Mouse (Mus musculus) monocyte, adult 2 months (primary cell): ENCODE data around the gene Cd5.

ENCODE experiments used
- DNase-seq, 2 experiments: peaks; one replicate each; pipeline ENCODE4 v3.0.0; 2022; ENCODE audit warnings: low spot score in 2 of 2, low read depth in 1 of 2

The Cd5 gene

DNA sequence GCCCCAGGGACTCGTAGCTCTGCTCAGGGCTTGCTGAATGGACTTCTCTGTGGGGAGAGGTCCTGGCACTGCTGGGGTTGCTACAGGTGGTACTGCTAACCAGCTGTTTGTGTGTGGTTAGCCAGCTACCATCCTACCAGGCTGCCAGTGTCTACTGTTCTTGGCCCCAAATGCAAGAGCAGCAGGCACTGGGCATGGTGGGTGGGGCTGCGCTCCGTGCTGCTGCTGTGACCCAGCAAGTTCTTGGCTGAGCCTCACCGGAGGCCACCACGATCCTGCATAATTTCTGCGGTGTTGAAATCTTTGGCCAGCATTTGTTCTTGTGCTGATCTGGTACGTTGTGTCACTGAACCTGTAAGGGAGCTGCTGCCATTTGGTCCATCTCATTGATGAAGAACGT is 35.3 kb downstream of the Cd5 start:
- no peak for DNase-seq

DNA sequence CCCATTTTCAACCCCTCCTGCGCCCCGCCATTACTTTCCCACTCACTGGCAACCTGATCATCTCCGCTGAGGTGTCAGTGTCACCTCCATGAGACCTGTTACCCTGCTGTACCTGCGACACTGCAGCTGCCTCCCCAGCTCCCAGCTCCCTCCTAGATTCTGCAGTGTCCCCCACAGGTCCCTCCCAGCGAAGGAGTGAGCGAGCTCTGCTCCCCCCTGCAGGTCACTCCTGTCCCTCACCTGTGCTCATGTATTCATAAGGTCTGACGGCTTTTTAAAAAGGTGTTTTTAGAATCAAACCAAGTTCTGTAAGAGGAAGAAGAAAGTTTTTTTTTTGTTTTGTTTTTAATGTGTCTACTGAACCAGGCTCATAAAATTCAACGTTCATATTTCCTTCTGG is 36.7 kb downstream of the Cd5 start:
- no peak for DNase-seq

DNA sequence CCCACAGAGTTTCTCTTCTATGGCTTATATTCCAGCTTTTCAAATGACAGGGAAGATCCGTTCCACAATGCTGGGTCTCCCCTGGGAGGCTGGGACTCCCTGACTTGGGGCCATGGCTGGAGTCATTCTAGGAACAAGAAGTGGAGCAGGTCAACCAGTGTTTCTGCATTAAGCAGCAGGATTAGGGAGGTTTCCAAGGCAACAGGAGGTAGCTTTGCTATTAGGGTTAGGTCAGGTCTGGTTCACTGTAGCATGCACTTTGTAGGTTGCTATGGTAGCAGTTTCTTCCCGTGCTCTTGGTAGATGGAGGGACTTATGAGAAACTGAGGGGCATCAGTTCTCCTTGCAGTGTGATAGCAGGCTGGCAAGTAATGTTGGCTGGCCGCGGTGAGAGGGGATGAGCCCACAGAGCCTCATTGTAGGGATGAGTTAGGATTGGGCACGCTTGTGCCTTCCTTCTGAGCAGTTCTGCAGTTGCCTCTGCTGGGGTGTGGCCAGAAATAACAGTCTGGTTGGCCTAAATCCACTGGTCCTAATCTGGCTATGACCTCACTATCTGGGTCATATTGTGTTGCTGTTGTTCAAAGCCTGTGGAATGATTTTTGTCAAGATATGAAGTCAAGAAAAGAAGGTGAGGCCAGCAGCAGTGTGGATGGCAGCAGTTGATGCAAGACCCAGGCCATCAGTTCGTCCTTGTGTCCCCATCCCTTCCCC is 37.6 kb downstream of the Cd5 start:
- no peak for DNase-seq

DNA sequence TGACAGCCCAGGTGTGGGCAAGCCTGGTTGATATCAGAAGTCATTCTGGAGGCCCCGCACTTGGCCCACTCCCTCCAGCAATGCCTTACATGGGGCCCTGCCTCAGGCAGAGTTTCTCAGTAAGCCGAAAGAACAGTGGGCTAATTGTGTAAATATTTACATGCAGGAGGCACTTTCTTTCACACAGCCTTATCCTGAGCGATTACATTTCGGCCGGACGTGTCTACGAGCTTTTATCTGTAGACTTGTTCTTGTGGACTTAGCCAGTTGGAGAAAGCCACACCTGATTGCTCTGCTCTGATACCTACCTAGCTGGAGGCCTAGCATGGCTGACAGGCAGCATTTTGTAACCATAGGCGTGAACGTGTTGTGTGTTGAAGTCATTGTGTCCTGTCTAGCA is 39.0 kb downstream of the Cd5 start:
- DNase-seq: no peak

DNA sequence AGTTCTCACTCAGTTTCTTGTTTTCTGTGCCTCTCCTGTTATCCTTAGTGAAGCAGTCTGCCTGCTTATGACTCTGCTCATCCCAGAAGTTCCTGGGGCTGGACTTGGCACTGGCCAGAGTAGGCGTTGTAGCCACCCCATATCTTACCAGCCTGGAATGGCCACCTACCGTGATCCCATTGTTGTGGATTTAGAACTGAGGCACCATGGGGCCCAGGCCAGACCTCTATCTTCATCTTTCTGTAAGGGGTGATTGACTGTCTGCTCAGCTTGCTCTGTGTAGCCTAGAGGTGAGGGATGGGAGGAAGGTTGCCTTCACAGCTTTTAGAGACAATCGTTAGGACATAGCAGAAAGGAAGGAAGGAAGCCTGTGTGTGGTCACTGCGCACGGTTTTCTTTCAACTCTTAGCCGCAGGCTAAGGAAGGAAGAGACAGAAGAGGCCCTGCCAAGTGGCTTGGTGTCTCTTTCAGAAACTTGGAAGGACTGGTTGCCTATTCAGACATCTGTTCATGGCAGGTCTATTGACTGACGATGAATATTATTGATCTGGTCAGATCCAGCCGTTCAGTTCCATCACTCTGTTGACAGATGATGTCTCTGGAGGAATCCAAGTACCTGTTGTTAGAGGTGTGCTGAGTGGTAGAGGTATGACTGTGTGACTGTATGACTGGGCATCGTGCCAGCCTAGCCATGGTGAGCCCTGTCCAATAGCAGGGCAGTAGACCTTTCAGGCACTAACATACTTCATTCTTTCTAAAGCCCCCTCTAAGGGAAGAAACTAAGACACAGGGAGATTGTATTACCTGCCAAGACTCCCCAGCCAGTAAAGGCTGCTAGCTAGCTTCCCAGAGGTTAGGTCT is 40.4 kb downstream of the Cd5 start:
- DNase-seq: no peak

DNA sequence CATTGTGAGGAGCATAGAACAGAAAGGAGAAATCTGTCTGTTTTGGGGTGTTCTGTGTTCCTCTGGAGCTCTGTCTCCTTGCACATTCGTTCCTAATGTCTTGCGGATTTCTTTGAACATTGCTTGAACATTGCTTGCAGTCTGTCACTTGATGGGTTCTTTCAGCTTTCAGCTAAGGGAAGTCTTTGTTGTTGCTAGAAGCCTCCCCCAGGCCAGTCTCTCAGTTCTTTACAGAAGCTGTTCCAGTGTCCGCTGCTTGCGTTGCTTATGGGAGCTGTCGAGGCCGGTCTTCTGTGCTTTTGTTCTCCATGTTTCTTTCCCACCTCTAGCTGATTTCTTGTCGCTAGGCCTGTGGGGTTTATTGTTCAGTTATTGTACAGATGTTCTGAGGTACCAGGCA is 43.0 kb downstream of the Cd5 start:
- no peak for DNase-seq

DNA sequence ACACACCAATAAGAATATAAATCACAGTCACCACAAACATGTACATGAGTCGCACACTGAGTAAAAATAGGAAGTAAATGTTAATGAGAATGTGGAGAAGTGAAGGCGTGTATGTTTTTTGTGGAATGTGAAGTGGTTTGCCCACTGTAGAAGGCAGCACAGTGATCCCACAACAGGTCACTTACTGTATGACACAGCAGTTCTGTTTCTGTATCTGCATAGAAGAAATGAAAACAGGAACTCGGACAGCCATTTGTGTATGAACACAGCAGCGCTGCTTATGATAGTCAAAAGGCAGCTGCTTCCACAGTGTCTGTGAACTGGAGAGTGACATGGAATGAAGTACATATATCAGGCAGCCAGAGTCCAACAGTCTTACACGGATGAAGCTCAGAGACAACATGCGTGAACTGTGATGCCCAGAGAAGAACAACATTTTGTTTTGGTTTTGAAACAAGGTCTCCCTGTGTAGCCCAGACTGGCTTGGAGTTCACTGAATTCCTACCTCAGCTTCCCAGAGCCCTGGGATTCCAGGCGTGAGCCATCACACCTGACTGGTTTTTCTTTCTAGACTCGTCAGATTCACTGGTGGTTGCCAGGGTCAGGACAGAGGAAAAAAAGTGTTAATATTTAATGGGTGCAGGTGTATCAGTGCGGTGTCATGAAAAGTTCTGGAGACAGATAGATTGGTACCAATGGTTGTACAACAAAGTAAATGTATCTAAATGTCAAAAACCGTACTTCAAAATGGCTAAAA is 44.7 kb downstream of the Cd5 start:
- DNase-seq: peak; percentile 45 to 50

DNA sequence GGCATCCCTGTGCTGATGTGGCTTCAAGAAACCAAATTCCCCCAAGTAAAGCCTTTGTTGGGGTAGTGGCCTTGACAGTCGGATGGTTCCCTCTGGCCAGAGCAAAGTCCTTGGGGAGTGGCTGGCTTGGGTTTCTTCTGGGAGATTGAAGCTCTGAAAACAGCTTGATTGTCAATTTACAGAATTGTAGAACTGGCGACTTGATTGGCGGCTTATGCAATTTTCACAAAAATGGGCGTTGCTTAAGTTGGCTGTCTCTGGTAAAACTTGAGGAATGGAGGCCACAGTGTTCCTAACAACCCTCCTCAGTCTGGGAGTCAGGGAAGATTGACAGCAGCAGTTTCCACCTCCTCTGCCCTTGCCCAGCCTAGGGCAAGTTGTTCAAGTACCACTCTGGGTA is 46.4 kb downstream of the Cd5 start:
- no peak for DNase-seq

DNA sequence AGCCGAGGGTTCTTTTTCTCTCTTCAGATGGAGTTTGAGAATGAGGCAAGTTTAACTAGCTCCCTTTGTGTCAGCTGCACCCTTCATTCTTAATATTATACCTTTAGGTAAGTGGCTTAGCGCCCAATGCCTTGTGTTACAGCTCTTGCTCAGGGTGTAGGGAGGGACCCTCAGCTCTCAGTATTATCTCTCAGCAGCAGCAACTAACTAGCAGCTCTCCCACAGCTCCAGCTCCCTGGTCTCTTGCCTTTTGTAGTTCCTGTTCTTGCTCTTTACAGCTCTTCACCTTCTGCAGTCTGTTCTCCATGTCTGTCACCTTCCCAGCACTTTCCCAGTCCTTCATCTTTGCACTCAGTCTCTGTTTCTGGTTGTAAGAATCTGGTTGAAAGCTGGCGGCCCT is 47.1 kb downstream of the Cd5 start:
- no peak for DNase-seq

DNA sequence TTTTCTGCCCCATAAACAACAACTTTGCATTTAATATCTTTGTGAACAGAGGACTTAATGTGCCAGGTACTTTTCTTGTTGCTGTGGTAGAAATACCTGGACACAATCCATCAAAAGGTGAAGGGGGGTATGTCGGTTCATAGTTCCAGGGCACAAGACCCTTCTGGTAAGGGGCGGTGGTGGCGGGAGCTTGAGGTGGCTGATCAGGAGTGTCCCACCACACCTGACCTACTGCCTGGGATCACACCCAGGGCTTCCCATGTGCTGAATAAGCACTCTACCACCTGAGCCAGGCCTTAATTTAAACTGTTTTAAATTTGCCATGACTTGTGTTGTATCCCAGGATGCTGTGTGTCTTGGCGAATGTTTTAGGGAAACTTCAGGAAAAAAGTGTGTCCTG is 47.7 kb downstream of the Cd5 start:
- DNase-seq: no peak

DNA sequence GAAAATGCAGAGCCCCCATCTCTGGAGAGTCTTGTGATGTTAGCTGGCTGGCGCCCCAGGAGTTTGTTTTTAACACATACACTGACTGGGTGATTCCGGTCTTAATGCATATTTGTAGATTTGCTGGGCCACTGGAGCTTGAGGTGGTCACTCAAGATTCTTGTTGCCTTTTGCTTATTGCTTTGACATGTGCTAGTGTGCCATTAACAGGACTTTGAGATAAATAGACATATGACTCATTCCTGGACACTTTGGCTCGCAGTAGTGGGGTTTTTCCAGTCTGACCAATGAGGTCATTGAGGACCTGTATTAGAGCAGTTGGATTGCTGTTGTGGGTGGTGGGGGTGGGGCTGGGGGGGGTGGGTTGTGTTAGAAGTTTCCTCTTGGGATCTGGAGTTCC is 48.5 kb downstream of the Cd5 start:
- no peak for DNase-seq

DNA sequence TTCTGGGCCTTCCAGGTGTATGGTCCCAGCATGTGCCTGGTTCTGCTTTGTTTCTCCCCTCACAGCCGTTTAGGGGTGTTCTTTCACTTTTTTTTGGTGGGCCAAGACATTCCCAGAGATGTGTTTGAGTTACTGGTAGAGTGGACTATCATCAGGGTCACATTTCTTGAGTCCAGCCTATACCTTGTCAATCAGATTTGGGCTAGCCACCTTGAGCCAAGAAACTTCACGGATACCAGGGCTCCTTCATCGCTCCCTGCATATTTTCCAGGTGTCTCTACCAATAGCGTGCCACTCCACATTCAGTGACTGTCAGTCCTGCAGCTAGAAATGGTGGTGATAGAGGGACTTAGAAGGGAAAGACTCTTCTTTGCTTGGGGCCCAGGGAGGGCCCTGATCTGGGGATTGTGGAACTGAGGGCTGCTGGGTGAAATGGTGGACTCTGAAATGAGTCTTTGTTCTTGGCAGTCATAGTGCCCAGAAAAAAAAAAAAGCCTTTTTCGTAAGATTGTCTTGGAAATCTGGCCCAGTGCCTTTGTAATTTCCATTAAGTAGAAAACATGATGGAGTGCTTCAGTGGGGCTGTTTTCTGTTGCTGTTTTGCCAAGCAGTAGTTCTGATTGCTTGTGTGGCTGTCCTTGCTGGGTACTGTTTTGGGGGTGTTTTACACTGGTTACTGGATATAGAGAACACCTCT is 49.2 kb downstream of the Cd5 start:
- DNase-seq: no peak

DNA sequence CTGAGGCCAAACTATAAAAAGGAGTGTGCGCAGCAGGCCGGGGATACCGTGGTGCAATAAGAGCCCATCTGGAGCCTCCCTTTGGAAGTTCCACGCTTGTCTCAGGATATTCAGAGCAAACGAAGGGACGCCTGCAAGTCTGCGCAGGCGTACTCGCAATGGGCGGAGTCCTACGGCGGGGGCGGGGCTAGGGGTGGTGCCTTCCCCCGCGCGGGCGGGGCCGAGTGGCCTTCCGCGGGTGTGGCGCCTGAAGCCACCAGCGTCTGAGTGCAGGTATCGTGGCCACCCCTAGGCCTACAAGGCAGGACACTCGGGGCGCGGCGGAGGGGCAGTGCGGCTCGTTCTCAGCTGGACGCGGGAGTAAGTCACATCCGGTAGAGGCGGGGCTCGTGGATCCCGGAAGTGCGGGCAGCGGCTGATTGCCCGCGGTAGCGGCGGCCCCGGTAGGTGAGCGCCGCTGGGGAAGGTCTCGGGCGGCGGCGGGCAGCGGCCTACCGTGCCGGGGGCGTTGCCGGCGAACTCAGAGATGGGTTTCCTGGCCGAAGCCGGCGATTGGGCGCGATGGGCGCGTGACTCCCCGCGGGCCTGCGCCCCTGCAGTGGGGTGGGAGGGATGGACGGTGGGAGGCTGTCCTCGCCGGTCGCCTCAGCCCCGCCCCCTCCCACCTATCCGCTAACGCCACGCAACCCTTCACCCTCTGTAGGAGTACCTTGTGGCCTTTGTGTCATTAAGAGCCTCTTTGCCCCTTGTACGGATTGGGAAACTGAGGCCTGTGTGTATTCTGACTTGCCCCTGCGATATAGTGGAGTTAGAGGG is 50.1 kb downstream of the Cd5 start, which contains the start of gene Vps37c:
TSS of gene Vps37c (plus strand) at position 199 of the 816 bp plus-strand sequence.
- DNase-seq: peak; percentile 64 to 89

DNA sequence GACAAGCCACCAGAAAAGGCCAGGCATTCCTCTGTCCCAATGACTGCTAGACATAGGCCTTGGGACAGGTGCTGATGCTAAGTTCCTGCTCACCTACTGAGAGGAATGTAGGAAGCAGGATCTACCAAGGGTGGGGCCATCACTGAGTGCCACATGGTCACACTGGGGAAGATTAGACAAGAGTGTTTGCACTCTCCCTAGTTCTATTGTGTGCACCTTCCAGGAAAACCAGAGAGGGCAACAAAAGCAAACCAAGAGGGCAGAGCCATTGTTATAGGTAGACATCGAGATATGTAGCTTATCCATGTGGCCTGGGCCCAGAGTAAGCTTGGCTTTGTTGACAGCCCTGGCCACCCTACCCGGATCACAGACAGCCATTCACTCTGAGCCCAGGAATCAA is 53.1 kb downstream of the Cd5 start:
- no peak for DNase-seq

DNA sequence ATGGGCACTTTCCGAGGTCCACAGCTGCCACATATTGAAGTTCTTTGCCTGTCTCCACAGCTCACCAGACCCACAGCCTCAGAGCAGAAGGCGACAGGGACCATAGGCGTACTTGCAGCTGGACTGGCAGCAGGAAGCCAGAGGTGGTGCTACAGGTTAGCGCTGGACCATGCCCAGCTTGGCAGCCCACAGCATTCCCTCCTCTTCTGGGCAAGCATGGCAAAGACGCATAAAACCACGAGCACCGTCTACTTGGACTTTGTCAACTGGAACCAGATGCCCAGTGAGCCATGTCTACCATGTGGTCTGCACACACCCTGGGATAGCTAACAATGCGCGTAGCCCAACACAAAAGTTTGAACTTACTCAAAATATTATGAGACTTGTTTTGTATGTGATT is 53.7 kb downstream of the Cd5 start:
- DNase-seq: no peak

DNA sequence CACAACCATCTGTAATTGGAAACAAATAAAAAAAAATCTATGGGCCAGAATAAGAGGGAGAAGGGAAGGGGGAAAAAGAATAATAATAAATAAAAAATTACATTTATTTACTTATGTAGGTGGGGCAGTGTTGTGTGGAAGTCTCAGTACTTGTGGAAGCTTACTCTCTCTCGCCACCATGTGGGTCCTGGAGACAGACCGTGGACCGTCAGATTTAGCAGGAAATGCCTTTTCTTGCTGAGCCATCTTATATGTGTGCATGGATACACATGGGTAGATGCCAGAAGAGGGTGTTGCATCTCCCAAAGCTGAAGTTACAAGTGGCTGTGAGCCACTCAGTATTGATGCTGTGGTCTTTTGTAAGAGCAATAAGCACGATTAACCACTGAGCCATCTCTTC is 57.2 kb downstream of the Cd5 start:
- no peak for DNase-seq

DNA sequence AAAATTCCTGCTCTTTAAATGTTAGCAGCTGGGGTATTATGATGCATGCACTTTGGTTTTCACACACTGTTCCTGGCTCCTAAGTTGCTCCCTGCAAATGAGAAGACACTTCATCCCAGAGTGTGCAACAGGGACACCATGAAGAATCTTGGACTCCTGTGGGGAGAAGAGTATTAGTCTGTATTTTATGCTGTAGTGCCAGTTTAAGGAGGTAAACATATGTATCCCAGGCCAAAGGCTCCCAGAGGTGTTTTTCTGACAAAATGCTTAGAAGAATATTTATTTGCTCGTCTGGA is 60.1 kb downstream of the Cd5 start:
- DNase-seq: no peak

DNA sequence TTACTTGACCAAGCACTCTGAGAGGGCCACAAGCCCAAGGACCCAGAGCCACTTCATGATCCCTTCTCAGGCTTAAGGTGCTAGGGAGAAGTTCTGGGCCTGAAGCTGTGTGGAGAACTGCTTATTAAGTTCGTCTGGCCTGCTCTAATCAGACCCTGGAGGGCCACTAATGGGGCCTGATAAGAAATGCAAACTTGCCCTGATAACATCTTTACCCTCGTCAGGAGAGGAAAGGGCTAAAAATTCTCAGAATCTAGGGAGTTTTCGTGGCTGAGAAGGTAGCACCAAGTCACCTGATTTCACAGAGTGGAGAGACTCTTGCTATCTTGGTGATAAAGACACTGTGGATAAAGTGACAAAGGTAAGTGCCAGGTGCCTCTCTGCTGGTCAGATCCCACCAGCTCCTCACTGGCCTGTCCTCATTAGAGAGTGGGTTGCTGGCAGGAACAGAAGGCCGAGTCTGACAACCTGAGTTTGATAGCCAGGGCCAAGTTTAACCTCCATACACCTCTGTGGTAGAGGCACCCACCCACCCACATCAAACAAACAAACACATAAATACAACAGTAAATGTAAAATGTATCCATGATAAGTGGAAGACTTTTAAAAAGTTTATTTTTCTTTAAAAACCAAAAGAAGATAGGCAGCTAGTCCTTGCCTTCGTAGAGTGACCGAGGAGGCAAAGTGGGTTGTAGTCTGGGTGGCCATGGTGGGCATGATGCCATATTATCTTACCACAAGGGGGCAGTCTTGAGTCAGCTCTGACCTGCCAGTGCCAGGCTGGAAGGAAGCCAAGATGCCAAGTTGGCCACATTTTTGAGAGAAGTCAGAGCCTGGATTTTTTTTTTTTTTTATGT is 60.7 kb downstream of the Cd5 start, which contains the start of gene Pga5:
TSS of gene Pga5 (minus strand) at position 157 of the 857 bp plus-strand sequence.
- peak; percentile 29 to 57 for DNase-seq

DNA sequence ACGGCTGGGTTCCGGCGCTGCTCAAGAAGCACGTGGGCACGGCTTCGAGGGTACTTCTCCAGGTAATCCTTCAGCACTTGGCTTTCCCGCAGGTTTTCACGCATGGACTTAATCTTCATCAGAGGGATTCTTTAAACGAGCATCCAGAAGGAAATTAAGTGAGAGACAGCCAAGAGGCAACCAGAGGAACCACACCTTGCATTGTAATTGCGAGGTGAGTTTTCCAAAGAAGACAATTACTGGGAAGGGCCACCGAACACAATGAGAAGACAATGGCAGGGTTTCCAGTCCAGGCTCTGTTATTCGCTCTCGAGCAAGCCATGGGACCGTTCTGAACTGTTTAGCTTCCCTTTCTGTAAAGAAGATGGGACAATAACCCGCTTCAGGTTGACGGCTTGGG is 62.1 kb downstream of the Cd5 start:
- no peak for DNase-seq

DNA sequence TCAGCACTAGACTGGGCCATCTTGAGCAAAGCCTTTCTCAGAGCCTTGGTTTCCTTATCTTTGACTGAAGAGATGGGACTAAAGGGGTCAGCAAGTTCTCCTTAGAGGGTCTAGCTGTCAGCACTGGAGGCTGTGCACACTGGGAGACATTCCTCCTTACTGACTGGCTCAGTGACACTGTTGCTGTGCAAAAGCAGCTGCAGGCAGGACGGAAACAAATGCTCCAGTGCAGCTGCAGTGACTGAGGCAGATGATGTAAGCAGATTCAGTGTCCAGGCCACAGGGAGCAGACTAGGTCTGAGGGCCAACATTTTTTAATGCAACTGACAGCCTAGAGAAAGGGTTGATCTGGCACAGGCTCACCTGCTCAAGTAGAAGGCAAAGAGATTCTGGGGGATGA is 65.5 kb downstream of the Cd5 start:
- DNase-seq: no peak
